Mouse (Mus musculus) 3134 (cell line): ENCODE data around the gene Exosc6.
A peak's percentile ranks its signal among the peaks of the same experiment; 100 is the strongest.
"Not testable (repeated sequence)": the region's sequence is repeated elsewhere in the genome, so short reads cannot be mapped to it uniquely, and the experiment has no call there.

Experiments
- DNase-seq: peaks from one replicate; pipeline ENCODE4 v3.0.0-alpha.2; 2011; ENCODE audit warnings: low spot score; ENCODE audit not compliant: insufficient read length; ENCODE audit errors: extremely low read depth

Gene Exosc6

DNA sequence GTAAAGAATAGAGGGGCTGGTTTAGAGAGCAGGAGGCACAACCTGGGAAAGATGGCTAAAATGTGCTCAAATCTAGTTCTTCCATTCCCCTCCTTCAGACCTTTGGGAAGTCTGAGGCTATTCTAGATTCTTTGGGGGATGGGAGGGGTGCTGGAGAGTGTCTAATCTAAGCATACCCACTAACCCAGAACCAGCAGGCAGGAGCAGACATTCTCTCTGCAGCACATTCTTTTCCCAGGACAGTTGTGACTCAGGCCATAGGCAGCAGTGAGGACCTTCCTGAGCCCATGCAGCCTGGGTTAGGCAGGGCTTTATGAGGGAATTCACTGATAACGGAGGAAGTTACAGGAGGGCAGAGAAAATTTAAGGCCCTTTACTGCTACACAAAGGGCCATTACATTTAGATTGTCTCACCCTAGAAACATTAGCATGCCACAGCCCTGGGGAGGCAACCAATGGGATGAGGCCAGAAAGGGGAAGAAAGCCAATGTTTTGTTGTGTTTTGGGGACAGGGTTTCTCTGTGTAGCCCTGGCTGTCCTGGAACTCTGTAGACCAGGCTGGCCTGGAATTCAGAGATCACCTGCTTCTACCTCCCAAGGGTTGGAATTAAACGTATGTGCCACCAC lies 2.9 kb downstream of the Exosc6 start:
- DNase-seq: no peak

DNA sequence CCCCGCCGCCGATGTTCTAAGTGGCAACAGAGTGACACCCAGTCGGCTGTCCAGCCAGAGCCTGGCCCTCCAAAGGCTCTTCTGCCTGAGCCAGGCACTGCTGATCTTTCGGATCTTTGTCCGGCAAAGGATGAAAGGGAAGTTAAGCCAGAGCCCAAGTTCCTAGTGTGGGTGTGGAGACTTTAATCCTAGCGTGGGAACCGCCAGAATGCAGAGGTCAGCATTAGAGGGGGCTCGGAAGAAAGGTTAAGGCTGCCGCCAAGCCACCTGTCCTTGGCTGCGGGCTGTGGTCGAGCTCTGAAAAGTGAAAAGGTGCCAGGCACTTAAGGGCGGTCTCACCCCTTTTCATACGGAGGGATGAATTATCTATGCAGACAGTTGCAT lies 5.5 kb downstream of the Exosc6 start:
- no peak for DNase-seq

DNA sequence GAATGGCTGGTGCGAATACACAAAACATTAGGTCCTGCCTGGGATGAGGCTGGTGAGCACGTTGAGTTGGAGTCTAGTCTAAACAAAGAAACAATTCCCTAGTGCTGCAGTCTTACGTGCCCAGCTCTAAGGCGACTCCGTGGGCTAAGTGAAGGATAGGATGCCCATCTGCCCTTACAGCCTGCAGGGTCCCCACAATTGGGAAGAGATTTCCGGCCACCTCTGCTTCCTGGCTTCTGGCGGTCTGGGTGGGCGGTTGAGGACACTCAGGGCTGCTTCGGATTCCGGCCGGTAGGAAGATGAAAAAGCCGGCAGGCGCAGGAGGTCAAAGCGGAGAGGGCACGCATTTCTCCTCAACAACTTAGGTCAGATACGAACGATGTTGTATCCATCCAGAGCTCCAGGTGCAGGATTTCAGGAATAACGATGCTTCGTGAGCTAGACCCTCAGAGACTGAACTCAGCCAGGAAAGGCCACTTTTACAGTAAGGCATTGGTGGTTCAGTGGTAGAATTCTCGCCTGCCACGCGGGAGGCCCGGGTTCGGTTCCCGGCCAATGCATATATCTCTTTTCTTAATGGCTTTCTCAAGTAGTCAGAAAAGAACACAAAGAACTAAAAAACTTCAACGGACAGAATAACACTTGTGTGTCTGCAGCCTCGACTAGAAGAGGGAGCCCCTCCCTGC lies 6.1 kb downstream of the Exosc6 start:
- DNase-seq: peak; percentile 81

DNA sequence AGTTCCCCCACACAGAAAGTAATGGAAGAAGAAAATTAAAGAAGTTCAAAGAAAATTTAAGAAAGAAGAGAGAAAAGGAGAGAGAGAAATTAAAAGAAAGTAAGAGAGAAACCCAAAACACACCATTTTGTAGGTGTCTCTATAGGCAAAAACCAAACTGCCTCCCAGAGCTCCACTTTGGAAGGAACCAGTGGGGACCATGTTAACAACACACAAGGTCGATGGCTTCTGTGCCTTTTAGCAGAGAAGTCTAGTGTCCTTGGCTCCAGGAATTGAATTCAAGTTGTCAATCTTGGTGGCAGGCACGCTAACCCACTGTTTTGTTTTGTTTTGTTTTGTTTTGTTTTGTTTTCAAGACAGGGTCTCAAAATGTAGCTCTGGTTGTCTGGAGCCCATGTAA lies 6.8 kb downstream of the Exosc6 start:
- no peak for DNase-seq

DNA sequence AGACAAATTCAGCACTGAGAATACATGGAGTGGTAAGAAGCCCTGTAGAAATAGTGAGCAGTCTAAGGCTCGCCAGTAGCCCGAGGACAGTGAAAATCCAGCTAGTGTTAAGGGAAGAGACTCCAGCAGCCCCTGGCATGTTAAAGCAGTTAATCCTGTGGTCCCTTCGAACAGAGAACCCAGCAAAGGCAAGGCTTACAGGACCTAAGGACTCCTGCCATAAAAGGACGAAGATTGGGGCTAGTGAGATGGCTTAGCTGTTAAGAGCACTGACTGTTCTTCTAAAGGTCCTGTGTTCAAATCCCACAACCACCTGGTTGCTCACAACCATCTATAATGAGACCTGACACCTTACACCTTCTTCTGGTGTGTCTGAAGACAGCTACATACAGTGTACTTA lies 10.2 kb downstream of the Exosc6 start:
- DNase-seq: no peak

DNA sequence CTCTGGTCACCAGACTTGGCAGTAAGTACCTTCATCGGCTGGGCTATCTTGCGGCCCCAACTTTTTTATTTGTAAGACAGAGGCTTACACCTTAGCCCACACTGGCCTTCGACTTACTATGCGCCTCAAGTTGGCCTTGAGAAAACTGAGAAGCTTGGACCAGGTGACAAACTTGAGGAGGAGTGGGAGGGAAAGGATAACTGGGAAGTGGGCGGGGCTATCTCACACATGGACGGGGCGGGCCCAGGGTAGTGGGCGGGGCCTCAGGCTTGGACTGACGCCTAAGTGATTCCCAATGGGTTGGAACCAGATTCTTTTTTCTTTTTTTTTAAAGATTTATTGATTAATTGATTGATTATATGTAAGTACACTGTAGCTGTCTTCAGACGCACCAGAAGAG lies 11.3 kb downstream of the Exosc6 start:
- DNase-seq: no peak

DNA sequence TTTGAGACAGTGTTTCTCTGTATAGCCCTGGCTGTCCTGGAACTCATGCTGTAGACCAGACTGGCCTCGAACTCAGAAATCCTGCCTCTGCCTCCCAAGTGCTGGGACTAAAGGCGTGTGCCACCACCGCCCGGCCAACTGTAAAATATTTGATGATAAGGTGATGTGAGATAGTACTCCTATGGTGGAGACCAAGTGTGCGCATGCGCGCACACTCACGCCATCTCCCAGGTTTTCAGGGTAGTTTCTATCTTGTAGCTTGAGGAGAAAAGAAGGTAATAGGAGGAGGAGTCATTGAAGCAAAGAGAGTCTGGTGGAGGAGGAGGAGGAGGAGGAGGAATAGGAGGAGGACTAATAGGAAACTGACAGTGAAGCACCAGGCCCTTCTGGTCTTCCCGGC lies 12.5 kb downstream of the Exosc6 start:
- not testable (repeated sequence) for DNase-seq

DNA sequence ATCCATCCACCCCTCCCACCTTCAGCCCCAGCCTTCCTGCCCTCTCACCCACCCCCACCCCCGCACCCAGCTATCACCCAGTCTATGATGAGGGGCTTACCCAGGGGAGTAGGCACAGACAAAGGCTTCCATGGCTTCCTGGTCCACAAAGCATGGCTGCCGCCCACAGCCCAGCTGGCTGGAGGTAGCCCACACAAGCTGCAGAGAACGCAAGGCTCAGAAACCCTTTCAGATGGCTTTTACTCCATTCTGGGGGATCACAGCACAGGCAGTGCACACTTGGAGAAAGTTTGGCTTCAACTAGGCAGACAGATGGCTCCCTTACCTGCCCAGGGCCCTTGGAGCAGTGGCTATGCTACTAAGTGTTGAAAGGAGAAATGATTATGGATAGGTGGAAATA lies 19.8 kb downstream of the Exosc6 start:
- DNase-seq: no peak

DNA sequence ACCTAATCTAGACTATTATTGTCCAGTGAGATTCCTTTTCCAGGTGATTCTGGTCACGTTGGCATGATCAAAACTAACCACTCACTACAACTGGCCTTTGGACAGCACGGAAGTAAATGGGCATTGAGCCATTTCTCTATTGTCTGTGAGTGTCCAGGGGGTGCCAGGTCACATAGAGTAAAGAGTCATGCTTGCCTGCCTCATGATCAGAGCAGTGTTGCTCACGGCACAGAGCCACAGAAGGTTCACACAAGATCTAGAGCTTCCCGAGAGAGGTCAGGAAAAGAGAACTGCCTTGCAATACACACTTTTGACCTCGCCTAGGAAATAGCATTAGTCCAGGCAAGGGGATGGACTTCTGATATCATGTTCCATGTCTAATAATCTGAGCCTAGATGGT lies 23.3 kb downstream of the Exosc6 start:
- no peak for DNase-seq

DNA sequence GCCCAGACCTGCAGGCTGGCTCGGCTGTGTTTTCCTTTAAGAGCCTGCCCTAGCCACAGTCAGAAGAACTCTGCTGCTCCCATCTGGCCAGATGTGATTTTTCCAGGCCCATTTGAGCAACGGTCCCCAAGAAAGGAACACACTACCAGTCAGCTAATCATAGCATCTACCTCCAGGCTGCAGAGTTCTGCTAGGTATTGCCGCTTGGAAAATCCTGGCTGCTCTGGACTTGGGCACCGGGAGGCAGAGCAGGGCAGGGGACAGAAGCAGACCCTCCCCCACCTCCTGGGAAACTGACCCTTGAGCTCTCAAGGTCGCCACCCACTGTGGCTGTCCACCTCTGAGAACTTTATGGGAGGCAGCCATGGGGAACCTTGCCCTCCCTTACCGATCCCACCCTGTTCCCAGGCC lies 23.7 kb downstream of the Exosc6 start:
- DNase-seq: no peak

DNA sequence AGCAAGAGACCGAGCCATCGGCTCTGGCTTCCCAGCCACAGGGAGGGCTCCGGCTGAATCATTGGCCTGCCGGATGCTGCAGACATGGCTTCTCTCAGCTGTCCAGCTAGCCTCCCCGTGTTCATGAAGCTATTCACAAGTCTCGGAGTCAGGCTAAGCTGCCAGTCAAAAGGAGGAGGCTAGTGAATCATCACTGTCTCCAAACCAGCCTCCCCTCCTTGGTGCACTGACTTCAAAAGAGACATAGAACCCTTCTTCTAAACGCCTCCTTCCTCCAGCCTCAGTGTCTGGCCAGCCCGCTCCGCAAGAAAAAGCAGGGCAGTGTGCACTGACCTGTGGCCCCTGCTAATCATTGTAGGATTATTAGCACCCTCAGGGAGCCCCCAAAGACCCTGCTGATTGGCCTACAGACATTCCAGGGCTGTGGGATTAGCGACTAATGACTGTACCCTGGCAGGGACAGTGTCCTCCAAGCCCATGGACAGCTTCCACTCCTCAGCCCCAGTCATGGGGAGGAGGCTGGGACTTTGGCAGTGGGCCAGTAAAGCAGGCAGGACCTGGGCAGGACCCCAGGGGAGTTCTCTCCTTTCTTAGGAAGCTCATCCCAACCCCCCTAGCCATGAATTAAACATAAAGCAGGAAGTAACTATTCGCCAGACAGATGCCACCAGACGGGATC lies 25.6 kb downstream of the Exosc6 start:
- no peak for DNase-seq

DNA sequence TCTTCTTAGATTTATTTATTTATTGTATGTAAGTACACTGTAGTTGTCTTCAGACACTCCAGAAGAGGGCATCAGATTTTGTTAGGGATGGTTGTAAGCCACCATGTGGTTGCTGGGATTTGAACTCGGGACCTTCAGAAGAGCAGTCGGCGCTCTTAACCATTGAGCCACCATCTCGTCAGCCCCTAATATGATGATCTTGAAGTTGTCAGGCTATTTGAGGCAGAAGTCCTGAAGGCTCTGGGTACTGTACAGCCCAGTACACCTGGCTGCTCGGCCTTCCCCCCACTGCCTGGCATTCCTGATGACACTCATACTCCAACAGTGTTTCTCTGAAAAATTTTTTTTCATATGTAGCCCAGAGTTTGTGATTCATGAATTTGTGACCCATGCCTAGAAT lies 27.8 kb downstream of the Exosc6 start:
- DNase-seq: not testable (repeated sequence)

DNA sequence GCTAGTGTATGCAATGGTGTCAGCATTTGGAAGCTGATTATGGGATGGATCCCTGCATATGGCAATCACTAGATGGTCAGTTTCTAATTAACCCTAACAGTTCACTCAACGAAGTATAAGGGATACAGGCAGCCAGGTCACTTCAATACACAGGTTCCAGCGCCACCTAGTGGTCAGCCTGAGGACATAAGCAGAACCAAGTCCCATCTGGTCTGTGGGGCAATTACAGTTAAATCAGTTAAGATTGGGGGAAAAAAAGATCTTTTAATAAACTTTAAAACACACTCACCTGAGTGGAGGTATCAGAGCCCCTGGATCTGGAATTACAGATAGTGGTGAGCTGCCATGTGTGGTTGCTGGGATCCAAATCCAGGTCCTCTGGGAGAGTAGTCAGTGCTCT lies 34.0 kb downstream of the Exosc6 start:
- peak; percentile 21 for DNase-seq

DNA sequence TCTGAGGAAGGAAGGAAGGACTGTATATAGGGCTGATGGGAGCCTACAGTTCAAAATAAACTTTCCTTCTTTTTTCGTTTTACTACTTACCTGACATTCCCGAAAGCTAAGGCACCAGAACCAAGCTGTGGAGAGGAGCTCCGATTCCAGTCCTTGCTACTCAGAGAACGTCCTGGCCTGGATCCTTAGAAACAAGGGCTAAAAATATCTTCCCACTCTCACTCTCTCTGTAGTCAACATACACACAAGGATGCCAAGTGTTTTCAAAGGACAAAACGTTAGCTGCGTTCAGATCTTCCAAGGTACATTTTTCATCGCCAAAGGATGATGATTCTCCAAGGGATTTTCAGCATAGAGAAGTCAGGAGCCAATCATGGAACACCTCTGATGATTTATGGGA lies 35.6 kb downstream of the Exosc6 start:
- no peak for DNase-seq

DNA sequence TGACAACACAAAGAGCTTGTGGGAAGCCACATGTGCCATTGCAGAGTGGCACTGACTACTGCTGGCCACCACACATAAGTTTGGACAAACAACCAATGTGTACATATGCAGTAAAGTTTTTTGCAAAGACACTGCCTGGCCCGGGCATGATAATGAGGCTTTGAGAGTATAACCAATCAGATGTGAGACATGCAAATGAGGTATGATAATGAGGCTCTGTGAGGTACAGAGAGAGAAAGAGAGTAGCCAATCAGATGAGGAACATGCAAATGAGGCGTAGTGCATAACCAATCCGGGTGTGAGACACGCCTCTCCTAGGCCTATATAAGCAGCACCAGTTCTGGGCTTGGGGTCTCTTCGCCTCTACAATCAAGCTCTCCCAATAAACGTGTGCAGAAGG lies 36.2 kb downstream of the Exosc6 start, which contains the start of gene Clec18a:
Gene Clec18a, minus strand, starts transcription at position 101 of the 400 bp plus-strand sequence.
- not testable (repeated sequence) for DNase-seq

DNA sequence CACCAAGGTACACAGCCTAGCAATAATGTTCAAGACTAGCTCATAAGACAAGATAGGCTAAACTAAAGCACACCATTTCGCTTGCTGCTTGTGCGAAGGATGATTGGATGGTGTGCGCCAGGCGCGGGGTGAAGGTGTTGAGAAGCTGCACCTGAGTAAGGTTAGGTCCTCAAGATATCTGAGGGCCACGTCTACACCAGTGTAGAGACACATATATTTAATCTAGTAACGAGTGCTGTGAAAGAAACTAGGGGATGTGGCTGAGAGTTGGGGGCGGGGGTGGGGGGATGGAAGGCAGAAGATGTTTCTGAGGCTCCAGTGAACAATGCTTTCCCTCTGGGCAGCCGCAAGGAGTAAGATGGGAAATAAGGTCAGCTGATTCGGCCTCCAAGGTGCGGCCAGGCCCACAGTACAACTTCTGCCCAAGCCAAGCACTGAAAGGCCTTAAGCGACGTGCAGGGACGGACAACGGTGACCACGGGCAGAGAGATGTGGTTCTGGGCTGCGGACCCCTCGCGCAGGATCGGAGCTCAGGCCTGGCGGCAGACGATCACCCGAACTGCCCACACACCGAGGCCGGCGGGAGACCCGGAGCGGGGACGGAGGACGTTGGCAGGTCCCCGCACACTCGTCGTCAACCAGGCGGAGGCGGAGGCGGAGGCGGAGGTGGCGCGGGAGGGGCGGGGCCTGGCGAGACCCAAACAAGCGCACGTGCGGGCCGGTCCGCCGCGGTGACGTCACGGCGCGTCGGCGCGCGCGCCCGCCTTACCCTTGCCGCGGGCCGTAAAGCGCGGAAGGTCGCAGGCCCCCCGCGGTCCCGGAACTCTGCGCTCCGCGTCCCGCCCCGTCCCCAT lies 38.0 kb downstream of the Exosc6 start, which contains the start of gene Pdpr:
Gene Pdpr, plus strand, starts transcription at position 766 of the 854 bp plus-strand sequence.
- peak; percentile 87 for DNase-seq

DNA sequence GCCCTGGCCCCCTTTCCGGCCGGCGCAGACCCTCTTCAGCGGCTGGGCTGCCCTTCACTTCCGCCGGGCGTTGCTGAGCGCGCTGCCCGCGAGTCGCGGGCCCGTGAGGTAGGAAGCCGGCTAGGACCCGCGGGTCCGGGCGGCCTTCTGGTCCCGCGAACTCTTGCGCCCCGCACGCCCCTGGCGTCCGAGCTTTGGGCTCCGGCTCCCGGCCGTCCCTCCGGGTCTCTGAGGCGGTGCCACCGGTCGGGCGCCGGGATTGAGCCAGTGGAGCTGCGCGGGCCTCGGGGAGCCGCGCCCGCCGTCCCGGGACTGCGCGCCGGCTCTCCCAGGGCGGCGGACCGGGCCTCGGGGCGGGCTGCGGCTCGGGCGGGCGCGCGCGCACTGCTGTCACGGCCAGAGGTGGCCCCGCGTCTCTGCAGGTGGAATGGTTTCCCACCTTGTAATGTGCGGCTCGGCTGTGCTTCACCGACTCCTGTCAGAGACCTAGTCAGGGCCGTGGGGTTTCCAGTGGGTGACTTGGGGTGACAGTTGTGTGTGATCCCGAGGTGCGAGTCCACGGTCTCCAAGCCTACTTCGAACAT lies 38.7 kb downstream of the Exosc6 start:
- peak; percentile 32 for DNase-seq
